Mouse (Mus musculus) hindbrain, embryonic 12.5 days (tissue): ENCODE measurements around the gene Iqcj. TPM values are rescaled to one million over a fixed set of nuclear protein-coding genes. Genes with fewer than 3 reads are reported as not detected.

Experiments used
- ATAC-seq: fragments of 200-750 bp; cut with Nextera tagmentation; 2 replicates; pipeline ENCODE4 v1.8.0; 2017; ENCODE audit warnings: moderate TSS enrichment; ENCODE audit not compliant: low FRiP score
- H3K27ac ChIP-seq: fragments of 300-500 bp; sonication (generic); 2 replicates; pipeline ENCODE4 v1.5.1; 2016; ENCODE audit warnings: mild to moderate bottlenecking
- H3K27me3 ChIP-seq: fragments of 300-500 bp; sonication (generic); 2 replicates; pipeline ENCODE4 v1.6.1; 2016; ENCODE audit warnings: mild to moderate bottlenecking
- H3K36me3 ChIP-seq: fragments of 300-500 bp; sonication (generic); 2 replicates; pipeline ENCODE4 v1.6.1; 2016; ENCODE audit warnings: mild to moderate bottlenecking
- H3K4me1 ChIP-seq: fragments of 300-500 bp; sonication (generic); 2 replicates; pipeline ENCODE4 v1.6.1; 2016
- H3K4me2 ChIP-seq: fragments of 300-500 bp; sonication (generic); replicated peaks from 2 replicates; pipeline ENCODE4 v1.6.1; 2016; ENCODE audit warnings: mild to moderate bottlenecking
- H3K4me3 ChIP-seq: fragments of 300-500 bp; sonication (generic); 2 replicates; pipeline ENCODE4 v1.5.1; 2016; ENCODE audit warnings: mild to moderate bottlenecking
- H3K9ac ChIP-seq: fragments of 300-500 bp; sonication (generic); 2 replicates; pipeline ENCODE4 v1.6.1; 2016; ENCODE audit warnings: mild to moderate bottlenecking, moderate library complexity
- H3K9me3 ChIP-seq: fragments of 300-500 bp; sonication (generic); replicated peaks from 2 replicates; pipeline ENCODE4 v1.6.1; 2016; ENCODE audit warnings: mild to moderate bottlenecking
- WGBS: fragments of 180-500 bp; shearing (Covaris S2); methylation state at CpG from one replicate; pipeline ENCODE4 v1.1.7; 2016; 5-methylcytosine and 5-hydroxymethylcytosine counted together
- polyA plus RNA-seq: library from polyadenylated mRNA; unstranded; fragments of >200 nt; fragmentation: Nextera tagmentation; extraction: Ambion mirVana; gene quantifications from 2 replicates; pipeline ENCODE4 v1.2.1, GENCODE M21; 2016

Iqcj gene
- polyA plus RNA-seq: 0.22 and 0.63 TPM in 2 replicates

GRCm38 (mm10) chr3:67892026-67892705 is at the start of gene Iqcj, which contains the start of gene Iqschfp:
Gene Iqcj, plus strand, starts transcription at chr3:67892220.
Gene Iqschfp, plus strand, starts transcription at chr3:67892232.
- Histone ChIP-seq H3K4me1 (0 out of 2 replicates have a peak, but pooled peaks cover 5% of the 10 kb centered on the region), H3K36me3 (no peaks in the 10 kb centered on the region), H3K27ac (peak within 1 kb of the TSS; percentile 42), H3K9ac (no peak within 1 kb of the TSS), H3K4me3 (no peak within 1 kb of the TSS), H3K27me3 (no peaks in the 10 kb centered on the region), H3K4me2 (peak within 1 kb of the TSS; percentile 21), H3K9me3 (no peaks in the 10 kb centered on the region)
- ATAC-seq: no peak
- WGBS: 60% methylated on average over 15 of the region's 15 CpGs

- Histone ChIP-seq H3K9ac (no peak overlapping the region), H3K9me3 (no peaks in the 10 kb centered on the region), H3K36me3 (no peaks in the 10 kb centered on the region), H3K27me3 (no peaks in the 10 kb centered on the region), H3K4me1 (no peaks in the 10 kb centered on the region), H3K4me2 (no peak overlapping the region), H3K27ac (no peak overlapping the region), H3K4me3 (no peak overlapping the region)
- 82% methylated on average over 5 of the region's 5 CpGs for WGBS
- ATAC-seq: no peak
These were observed 39.6 kb upstream of the Iqcj start for GRCm38 (mm10) chr3:67852397-67852796.

- WGBS: 90% methylated on average over 3 of the region's 3 CpGs
- no peak for ATAC-seq
- Histone ChIP-seq H3K4me1 (no peaks in the 10 kb centered on the region), H3K4me2 (no peak overlapping the region), H3K27me3 (no peaks in the 10 kb centered on the region), H3K9ac (no peak overlapping the region), H3K4me3 (no peak overlapping the region), H3K27ac (no peak overlapping the region), H3K9me3 (no peaks in the 10 kb centered on the region), H3K36me3 (no peaks in the 10 kb centered on the region)
These were observed 30.5 kb upstream of the Iqcj start for GRCm38 (mm10) chr3:67861524-67861923.

GRCm38 (mm10) chr3:67867420-67868065 is 24.5 kb upstream of the Iqcj start:
- Histone ChIP-seq H3K36me3 (no peaks in the 10 kb centered on the region), H3K27me3 (no peaks in the 10 kb centered on the region), H3K4me2 (no peak overlapping the region), H3K27ac (peak overlapping the region; percentile 44; the same call in 1 of the 2 replicates), H3K9me3 (no peaks in the 10 kb centered on the region), H3K4me3 (no peak overlapping the region), H3K4me1 (no peaks in the 10 kb centered on the region), H3K9ac (no peak overlapping the region)
- peak; percentile 46; the same call in 1 of the 2 replicates for ATAC-seq
- WGBS: 55% methylated on average over 13 of the region's 13 CpGs

GRCm38 (mm10) chr3:67869424-67869823 is 22.6 kb upstream of the Iqcj start:
- Histone ChIP-seq H3K4me1 (no peaks in the 10 kb centered on the region), H3K4me2 (no peak overlapping the region), H3K9me3 (no peaks in the 10 kb centered on the region), H3K27ac (no peak overlapping the region), H3K27me3 (no peaks in the 10 kb centered on the region), H3K9ac (no peak overlapping the region), H3K4me3 (no peak overlapping the region), H3K36me3 (no peaks in the 10 kb centered on the region)
- ATAC-seq: no peak
- WGBS: 70% methylated on average over 1 of the region's 1 CpGs

GRCm38 (mm10) chr3:67877253-67877652 is 14.8 kb upstream of the Iqcj start:
- no peak overlapping the region for H3K4me3 ChIP-seq
- no peak for ATAC-seq
- H3K36me3 ChIP-seq: no peaks in the 10 kb centered on the region
- H3K4me1 ChIP-seq: no peaks in the 10 kb centered on the region
- no peak overlapping the region for H3K27ac ChIP-seq
- no peaks in the 10 kb centered on the region for H3K27me3 ChIP-seq
- WGBS: 68% methylated on average over 4 of the region's 4 CpGs
- no peaks in the 10 kb centered on the region for H3K9me3 ChIP-seq
- no peak overlapping the region for H3K9ac ChIP-seq
- H3K4me2 ChIP-seq: no peak overlapping the region

GRCm38 (mm10) chr3:67884335-67884734 is 7.7 kb upstream of the Iqcj start:
- H3K4me2 ChIP-seq: no peak overlapping the region
- no peak overlapping the region for H3K9ac ChIP-seq
- no peak overlapping the region for H3K27ac ChIP-seq
- peak; percentile 61 for ATAC-seq
- H3K36me3 ChIP-seq: no peaks in the 10 kb centered on the region
- no peaks in the 10 kb centered on the region for H3K4me1 ChIP-seq
- no peak overlapping the region for H3K4me3 ChIP-seq
- no peaks in the 10 kb centered on the region for H3K9me3 ChIP-seq
- WGBS: 60% methylated on average over 3 of the region's 3 CpGs
- no peaks in the 10 kb centered on the region for H3K27me3 ChIP-seq

GRCm38 (mm10) chr3:67886176-67886575 is 5.8 kb upstream of the Iqcj start:
- Histone ChIP-seq H3K9me3 (no peaks in the 10 kb centered on the region), H3K9ac (no peak overlapping the region), H3K4me2 (no peak overlapping the region), H3K4me1 (no peaks in the 10 kb centered on the region), H3K27ac (0 out of 2 replicates have a peak overlapping the region, but pooled peaks have one; percentile 23), H3K4me3 (no peak overlapping the region), H3K36me3 (no peaks in the 10 kb centered on the region), H3K27me3 (no peaks in the 10 kb centered on the region)
- ATAC-seq: no peak
- 77% methylated on average over 1 of the region's 1 CpGs for WGBS

GRCm38 (mm10) chr3:67887251-67887650 is 4.8 kb upstream of the Iqcj start:
- ATAC-seq: no peak

GRCm38 (mm10) chr3:67892768-67893167 is 748 bp downstream of the Iqcj start:
- Histone ChIP-seq H3K27me3 (no peaks in the 10 kb centered on the region), H3K27ac (peak overlapping the region; percentile 42; the same call in 1 of the 2 replicates), H3K4me1 (0 out of 2 replicates have a peak, but pooled peaks cover 5% of the 10 kb centered on the region), H3K9me3 (no peaks in the 10 kb centered on the region), H3K36me3 (no peaks in the 10 kb centered on the region), H3K9ac (no peak overlapping the region), H3K4me3 (no peak overlapping the region), H3K4me2 (peak overlapping the region; percentile 21; the same call in 1 of the 2 replicates)
- 79% methylated on average over 10 of the region's 10 CpGs for WGBS
- ATAC-seq: no peak

More at GRCm38 (mm10) chr3:67887251-67887650, 4.8 kb upstream of the Iqcj start:
- Histone ChIP-seq H3K4me1 (0 out of 2 replicates have a peak, but pooled peaks cover 4% of the 10 kb centered on the region), H3K9ac (no peak overlapping the region), H3K4me2 (no peak overlapping the region), H3K9me3 (no peaks in the 10 kb centered on the region), H3K36me3 (no peaks in the 10 kb centered on the region), H3K27ac (no peak overlapping the region), H3K4me3 (no peak overlapping the region), H3K27me3 (no peaks in the 10 kb centered on the region)

GRCm38 (mm10) chr3:67902517-67902916 is 10.5 kb downstream of the Iqcj start:
- no peak for ATAC-seq
- no peak overlapping the region for H3K4me2 ChIP-seq
- no peak overlapping the region for H3K9ac ChIP-seq
- no peak overlapping the region for H3K4me3 ChIP-seq
- 77% methylated on average over 4 of the region's 4 CpGs for WGBS
- no peaks in the 10 kb centered on the region for H3K4me1 ChIP-seq
- no peaks in the 10 kb centered on the region for H3K27me3 ChIP-seq
- H3K27ac ChIP-seq: no peak overlapping the region
- no peaks in the 10 kb centered on the region for H3K36me3 ChIP-seq
- H3K9me3 ChIP-seq: no peaks in the 10 kb centered on the region

GRCm38 (mm10) chr3:67908586-67908985 is 16.6 kb downstream of the Iqcj start:
- H3K4me1 ChIP-seq: no peaks in the 10 kb centered on the region
- no peak overlapping the region for H3K4me2 ChIP-seq
- H3K27ac ChIP-seq: no peak overlapping the region
- no peak overlapping the region for H3K4me3 ChIP-seq
- no peak for ATAC-seq
- no peaks in the 10 kb centered on the region for H3K36me3 ChIP-seq
- no peaks in the 10 kb centered on the region for H3K27me3 ChIP-seq
- no peak overlapping the region for H3K9ac ChIP-seq
- H3K9me3 ChIP-seq: no peaks in the 10 kb centered on the region
- 90% methylated on average over 2 of the region's 2 CpGs for WGBS
